Mouse (Mus musculus) erythroblast, embryonic 14.5 days (primary cell): ENCODE measurements around the gene Casc1. TPM values are rescaled to one million over a fixed set of nuclear protein-coding genes. Genes with fewer than 3 reads are reported as not detected.

ENCODE experiments used
- H3K27me3 ChIP-seq: 2 replicates; pipeline ENCODE4 v1.6.1; 2012; ENCODE audit warnings: inconsistent platforms; ENCODE audit not compliant: control insufficient read depth
- H3K36me3 ChIP-seq: 2 replicates; pipeline ENCODE4 v1.6.1; 2012; ENCODE audit warnings: mild to moderate bottlenecking, inconsistent platforms; ENCODE audit not compliant: control insufficient read depth
- H3K4me1 ChIP-seq: 2 replicates; pipeline ENCODE4 v1.6.1; 2012; ENCODE audit warnings: inconsistent platforms; ENCODE audit not compliant: control insufficient read depth
- H3K4me3 ChIP-seq: replicated peaks from 2 replicates; pipeline ENCODE3; 2012; ENCODE audit warnings: moderate library complexity, mild to moderate bottlenecking, inconsistent platforms
- H3K9me3 ChIP-seq: 2 replicates; pipeline ENCODE4 v1.6.1; 2012; ENCODE audit warnings: low read length, inconsistent platforms, mixed read lengths; ENCODE audit not compliant: control insufficient read depth
- GATA1 ChIP-seq: IDR thresholded peaks from 2 replicates; pipeline ENCODE4 v1.6.1; 2012; ENCODE audit warnings: low read length, inconsistent platforms, mixed read lengths
- TAL1 ChIP-seq: IDR thresholded peaks from 3 replicates; pipeline ENCODE4 v1.6.1; 2012; ENCODE audit warnings: low read length, inconsistent platforms, mixed read lengths
- polyA plus RNA-seq: library from polyadenylated mRNA; stranded (reverse); fragments of >175 nt; gene quantifications from 2 replicates; pipeline ENCODE4 v1.2.3, GENCODE M21; 2012

Casc1 gene
- polyA plus RNA-seq, 1 experiment, result not detected

DNA sequence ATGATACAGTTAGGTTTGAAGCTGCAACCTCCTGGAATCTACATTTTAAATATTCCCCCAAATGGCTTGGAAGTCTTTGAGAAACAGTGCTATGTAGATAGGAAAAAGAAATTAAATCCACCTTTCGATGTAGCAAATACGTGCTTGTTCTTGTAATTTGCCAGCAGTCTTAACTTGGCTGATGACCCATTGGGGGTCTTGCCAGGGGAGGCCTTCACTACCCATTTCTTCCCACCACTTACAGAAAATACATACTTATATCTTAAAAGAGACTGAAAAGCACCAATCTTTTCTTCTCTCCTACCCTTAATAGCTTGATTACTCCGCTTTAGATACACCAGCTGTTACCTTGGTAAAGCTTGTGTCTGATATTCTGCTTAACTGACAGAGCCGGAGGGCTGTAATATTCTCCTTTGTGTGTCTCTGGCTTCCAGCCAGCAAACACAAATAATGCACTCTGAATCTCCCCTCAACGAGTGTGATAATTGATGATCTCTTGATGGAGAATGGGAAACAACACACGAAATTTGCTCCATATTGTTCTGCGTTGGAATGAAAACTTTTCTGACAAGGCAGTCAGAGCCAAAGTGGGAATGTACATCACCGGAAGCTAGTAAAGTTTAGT lies 637 bp downstream of the Casc1 start:
- H3K36me3 ChIP-seq, result peaks cover 7% of the 10 kb centered on the region
- H3K9me3 ChIP-seq, result no peaks in the 10 kb centered on the region
- no peaks in the 10 kb centered on the region for H3K27me3 ChIP-seq
- peak overlapping the region; percentile 81 for H3K4me3 ChIP-seq
- TF ChIP-seq GATA1, result no peak
- no peak for TF ChIP-seq TAL1
- peaks cover 19% of the 10 kb centered on the region for H3K4me1 ChIP-seq

GRCm38 (mm10) chr6:145205142-145205541 lies 5.7 kb downstream of the Casc1 start:
- no peak for TF ChIP-seq TAL1
- no peak for TF ChIP-seq GATA1
- Histone ChIP-seq H3K4me1 (peaks cover 2% of the 10 kb centered on the region), H3K4me3 (no peak overlapping the region), H3K27me3 (no peaks in the 10 kb centered on the region), H3K9me3 (no peaks in the 10 kb centered on the region), H3K36me3 (no peaks in the 10 kb centered on the region)

DNA sequence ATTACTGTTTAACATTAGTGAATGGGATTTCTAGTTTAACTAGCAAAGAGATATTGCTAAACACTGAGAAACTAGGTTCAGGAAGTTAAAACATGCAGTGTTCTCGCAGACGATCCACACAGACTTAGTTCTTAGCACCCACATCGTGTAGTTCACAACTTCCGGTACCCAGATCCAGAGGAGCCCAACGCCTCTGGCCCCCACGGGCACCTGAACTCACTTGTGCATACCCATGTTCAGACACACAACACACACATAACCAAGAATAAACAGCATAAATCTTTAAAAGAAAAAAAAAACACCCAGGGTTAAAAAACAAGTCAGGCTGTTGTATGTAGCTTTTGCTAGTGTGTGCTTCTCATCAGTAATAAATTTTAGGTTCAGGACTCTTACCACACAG lies 6.4 kb downstream of the Casc1 start:
- H3K27me3 ChIP-seq, result no peaks in the 10 kb centered on the region
- H3K4me3 ChIP-seq, result no peak overlapping the region
- TF ChIP-seq TAL1 (no peak), GATA1 (no peak)
- no peaks in the 10 kb centered on the region for H3K9me3 ChIP-seq
- no peaks in the 10 kb centered on the region for H3K4me1 ChIP-seq
- H3K36me3 ChIP-seq, result no peaks in the 10 kb centered on the region

DNA sequence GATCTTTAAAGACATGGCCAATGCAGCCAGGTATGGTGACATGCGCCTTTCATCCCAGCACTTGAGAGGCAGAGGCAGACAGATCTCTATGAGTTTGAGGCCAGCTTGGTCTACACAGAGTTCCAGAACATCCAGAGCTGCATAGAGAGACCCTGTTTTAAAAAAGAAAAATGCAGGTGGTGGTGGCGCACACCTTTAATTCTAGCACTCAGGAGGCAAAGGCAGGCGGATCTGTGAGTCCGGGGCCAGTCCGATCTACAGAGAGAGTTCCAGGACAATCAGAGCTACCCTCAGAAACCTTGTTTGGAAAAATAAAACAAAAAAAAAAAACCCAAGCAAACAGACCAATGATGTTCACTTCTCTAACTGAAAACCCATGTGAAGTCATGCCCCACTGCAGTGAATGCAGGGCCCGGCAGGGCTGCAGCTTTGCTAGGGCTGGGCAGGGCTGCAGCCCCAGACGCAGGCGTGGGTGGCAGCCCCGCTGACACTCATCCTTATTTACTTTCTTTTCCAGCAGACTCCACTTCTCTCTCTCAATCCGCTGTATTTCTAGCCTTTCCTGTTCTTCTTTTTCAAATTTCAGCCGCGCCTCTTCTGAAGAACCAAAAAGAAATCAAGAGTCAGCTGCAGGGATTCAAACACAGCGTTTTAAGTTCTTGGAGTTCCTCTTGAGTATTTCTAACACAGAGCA lies 8.2 kb downstream of the Casc1 start:
- Histone ChIP-seq H3K4me3 (no peak overlapping the region), H3K27me3 (no peaks in the 10 kb centered on the region), H3K4me1 (no peaks in the 10 kb centered on the region), H3K9me3 (no peaks in the 10 kb centered on the region), H3K36me3 (no peaks in the 10 kb centered on the region)
- TF ChIP-seq GATA1 (no peak), TAL1 (no peak)

- Histone ChIP-seq H3K4me3 (no peak overlapping the region), H3K36me3 (no peaks in the 10 kb centered on the region), H3K4me1 (no peaks in the 10 kb centered on the region), H3K27me3 (no peaks in the 10 kb centered on the region), H3K9me3 (no peaks in the 10 kb centered on the region)
- no peak for TF ChIP-seq GATA1
- no peak for TF ChIP-seq TAL1
Measured at GRCm38 (mm10) chr6:145197949-145198686, 12.7 kb downstream of the Casc1 start.

GRCm38 (mm10) chr6:145193446-145193845 lies 17.4 kb downstream of the Casc1 start:
- H3K4me3 ChIP-seq, result no peak overlapping the region
- no peaks in the 10 kb centered on the region for H3K4me1 ChIP-seq
- TF ChIP-seq TAL1, result no peak
- TF ChIP-seq GATA1, result no peak
- no peaks in the 10 kb centered on the region for H3K36me3 ChIP-seq
- no peaks in the 10 kb centered on the region for H3K27me3 ChIP-seq
- H3K9me3 ChIP-seq, result no peaks in the 10 kb centered on the region

GRCm38 (mm10) chr6:145193038-145193437 lies 17.8 kb downstream of the Casc1 start:
- Histone ChIP-seq H3K9me3 (no peaks in the 10 kb centered on the region), H3K27me3 (no peaks in the 10 kb centered on the region), H3K4me3 (no peak overlapping the region), H3K4me1 (no peaks in the 10 kb centered on the region), H3K36me3 (no peaks in the 10 kb centered on the region)
- TF ChIP-seq GATA1, result no peak
- TF ChIP-seq TAL1, result no peak

DNA sequence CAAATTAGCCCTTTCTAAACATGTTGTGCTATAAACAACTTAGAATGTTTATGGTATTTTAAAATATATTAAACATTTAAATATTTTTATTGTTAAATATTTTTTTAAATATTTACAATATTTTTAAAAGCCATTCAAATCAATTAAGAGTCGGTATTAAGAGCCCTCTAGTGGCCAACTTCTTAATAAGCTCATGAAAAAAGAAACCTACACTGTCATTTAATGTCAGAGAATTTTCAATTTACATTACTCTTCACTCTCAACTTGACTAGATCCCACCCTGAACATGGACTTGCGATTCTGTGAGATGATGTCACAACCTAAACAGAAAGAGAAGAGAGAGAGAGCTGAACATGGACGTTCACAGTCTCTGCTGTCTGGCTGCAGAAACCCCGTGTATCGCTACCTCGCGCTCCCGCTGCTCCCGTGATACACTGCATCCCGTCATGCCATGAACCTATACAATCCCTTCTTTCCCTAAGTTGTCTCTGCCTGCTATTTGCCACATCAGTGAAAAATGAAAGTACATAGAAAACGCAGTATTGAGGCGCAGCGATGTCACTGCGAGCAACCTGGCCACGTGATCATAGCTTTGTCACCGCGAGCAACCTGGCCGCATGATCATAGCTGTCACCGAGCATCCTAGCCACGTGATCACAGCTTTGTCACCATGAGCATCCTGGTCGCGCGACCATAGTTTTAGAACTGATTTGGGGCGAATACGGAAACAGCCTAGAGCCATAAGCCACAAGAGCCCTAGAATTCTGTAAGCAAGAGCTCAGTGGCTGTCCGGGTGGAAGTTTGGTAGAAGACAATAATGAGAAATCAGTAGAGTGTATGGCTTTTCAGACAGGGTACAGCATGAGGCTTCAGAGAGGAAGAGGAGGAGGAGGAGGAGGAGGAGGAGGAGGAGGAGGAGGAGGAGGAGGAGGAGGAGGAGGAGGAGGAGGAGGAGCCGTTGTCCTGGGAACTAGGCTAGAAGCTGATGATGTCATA lies 23.4 kb downstream of the Casc1 start:
- Histone ChIP-seq H3K9me3 (no peaks in the 10 kb centered on the region), H3K4me1 (peaks cover 4% of the 10 kb centered on the region), H3K4me3 (peak overlapping the region; percentile 54), H3K36me3 (no peaks in the 10 kb centered on the region), H3K27me3 (no peaks in the 10 kb centered on the region)
- TF ChIP-seq GATA1 (no peak), TAL1 (no peak)

GRCm38 (mm10) chr6:145186096-145186495 lies 24.7 kb downstream of the Casc1 start:
- Histone ChIP-seq H3K36me3 (no peaks in the 10 kb centered on the region), H3K4me1 (peaks cover 4% of the 10 kb centered on the region), H3K4me3 (no peak overlapping the region), H3K27me3 (no peaks in the 10 kb centered on the region), H3K9me3 (no peaks in the 10 kb centered on the region)
- TF ChIP-seq TAL1 (no peak), GATA1 (no peak)
